Mouse (Mus musculus): Measurements from ENCODE around the gene Gm11077. TPM values are rescaled to one million over a fixed set of nuclear protein-coding genes. Genes with fewer than 3 reads are reported as not detected.

Gm11077 gene
- total RNA-seq, 2 experiments from 2014 or later = not detected

- no peak for DNase-seq
Observed at GRCm38 (mm10) chr6:140747591-140747990, 18.5 kb downstream of the Gm11077 start.

GRCm38 (mm10) chr6:140750371-140751080 is 21.4 kb downstream of the Gm11077 start:
- no peak for DNase-seq

GRCm38 (mm10) chr6:140766365-140766764 is 37.3 kb downstream of the Gm11077 start:
- no peak for DNase-seq

GRCm38 (mm10) chr6:140767237-140767636 is 38.2 kb downstream of the Gm11077 start:
- no peak for DNase-seq

- no peak for DNase-seq
Observed at GRCm38 (mm10) chr6:140768180-140768579, 39.1 kb downstream of the Gm11077 start.

- no peak for DNase-seq
Observed at GRCm38 (mm10) chr6:140768859-140769640, 40.0 kb downstream of the Gm11077 start.

- no peak for DNase-seq
Observed at GRCm38 (mm10) chr6:140776274-140776673, 47.2 kb downstream of the Gm11077 start.

GRCm38 (mm10) chr6:140782524-140782923 is 53.4 kb downstream of the Gm11077 start:
- no peak for DNase-seq

- DNase-seq = no peak
Observed at GRCm38 (mm10) chr6:140786058-140786457, 57.0 kb downstream of the Gm11077 start.

- DNase-seq = no peak
Observed at GRCm38 (mm10) chr6:140789850-140790249, 60.8 kb downstream of the Gm11077 start.

GRCm38 (mm10) chr6:140793676-140794262 is 64.7 kb downstream of the Gm11077 start:
- no peak for DNase-seq

- no peak for DNase-seq
Observed at GRCm38 (mm10) chr6:140798841-140799240, 69.8 kb downstream of the Gm11077 start.

GRCm38 (mm10) chr6:140799435-140800040 is 70.5 kb downstream of the Gm11077 start:
- DNase-seq = no peak

GRCm38 (mm10) chr6:140800587-140800986 is 71.5 kb downstream of the Gm11077 start:
- DNase-seq = no peak

Other genes starting within 250 kb of the Gm11077 start
- 10 to 100 TPM; 29.2 to 30.3 TPM for gene Aebp2, start 106.6 kb upstream of the Gm11077 start, total RNA-seq (2021)

All from gastrocnemius, postnatal 25 days (tissue).